Comparison of ENCODE assay signal across 22 mouse cellular contexts in genomic region chr2:135716180-135716579, GRCm38 (mm10).
"Had no signal": no experiment of that assay in that cellular context is flagged by ENCODE, and none has a peak within 500 bp of the region (broad histone marks: within the 10 kb centered on the region; RNA-seq: fewer than 3 reads in every experiment).

No protein-coding gene starts in this region.

- DNase-seq: gastrocnemius, adult 2 months; gastrocnemius, postnatal 10 days; gastrocnemius, postnatal 25 days; kidney, adult 18-20 months; kidney, adult 8-10 months; kidney, postnatal 10 days; kidney, postnatal 25 days; kidney, postnatal 4 days; liver; liver, embryonic 13.5 days; liver, postnatal 0 days had no signal

- ATAC-seq: inflammation-experienced regulatory T-cells, adult 6 months; intestine, embryonic 15.5 days; intestine, postnatal 0 days; liver, postnatal 0 days had no signal

- H3K27ac ChIP-seq: hindbrain, embryonic 10.5 days; intestine, embryonic 15.5 days; left cerebral cortex, adult 2 months; limb, embryonic 10.5 days; limb, embryonic 12.5 days; liver, embryonic 13.5 days; liver, embryonic 15.5 days had no signal

- H3K4me3 ChIP-seq: gastrocnemius, adult 2 months; hindbrain, embryonic 10.5 days; intestine, embryonic 15.5 days; layer of hippocampus, adult 2 months; left cerebral cortex, adult 2 months; limb, embryonic 10.5 days; limb, embryonic 12.5 days; liver, embryonic 13.5 days; liver, embryonic 15.5 days had no signal

- H3K9me3 ChIP-seq: hindbrain, embryonic 10.5 days; intestine, embryonic 15.5 days; limb, embryonic 10.5 days; limb, embryonic 12.5 days; liver, embryonic 13.5 days; liver, embryonic 15.5 days had no signal

- H3K9ac ChIP-seq: intestine, embryonic 15.5 days; limb, embryonic 12.5 days; liver, embryonic 13.5 days; liver, embryonic 15.5 days; liver, postnatal 0 days had no signal

- H3K27me3 ChIP-seq: intestine, embryonic 15.5 days; limb, embryonic 12.5 days; liver, embryonic 13.5 days; liver, embryonic 15.5 days had no signal

- H3K36me3 ChIP-seq: hindbrain, embryonic 10.5 days; intestine, embryonic 15.5 days; limb, embryonic 10.5 days; limb, embryonic 12.5 days; liver, embryonic 13.5 days; liver, embryonic 15.5 days had no signal

- H3K4me2 ChIP-seq: heart, embryonic 11.5 days; intestine, embryonic 15.5 days; liver, embryonic 11.5 days; liver, embryonic 13.5 days; liver, embryonic 15.5 days had no signal
